Comparison of ENCODE assay signal across 8 mouse cellular contexts in the genomic region with DNA sequence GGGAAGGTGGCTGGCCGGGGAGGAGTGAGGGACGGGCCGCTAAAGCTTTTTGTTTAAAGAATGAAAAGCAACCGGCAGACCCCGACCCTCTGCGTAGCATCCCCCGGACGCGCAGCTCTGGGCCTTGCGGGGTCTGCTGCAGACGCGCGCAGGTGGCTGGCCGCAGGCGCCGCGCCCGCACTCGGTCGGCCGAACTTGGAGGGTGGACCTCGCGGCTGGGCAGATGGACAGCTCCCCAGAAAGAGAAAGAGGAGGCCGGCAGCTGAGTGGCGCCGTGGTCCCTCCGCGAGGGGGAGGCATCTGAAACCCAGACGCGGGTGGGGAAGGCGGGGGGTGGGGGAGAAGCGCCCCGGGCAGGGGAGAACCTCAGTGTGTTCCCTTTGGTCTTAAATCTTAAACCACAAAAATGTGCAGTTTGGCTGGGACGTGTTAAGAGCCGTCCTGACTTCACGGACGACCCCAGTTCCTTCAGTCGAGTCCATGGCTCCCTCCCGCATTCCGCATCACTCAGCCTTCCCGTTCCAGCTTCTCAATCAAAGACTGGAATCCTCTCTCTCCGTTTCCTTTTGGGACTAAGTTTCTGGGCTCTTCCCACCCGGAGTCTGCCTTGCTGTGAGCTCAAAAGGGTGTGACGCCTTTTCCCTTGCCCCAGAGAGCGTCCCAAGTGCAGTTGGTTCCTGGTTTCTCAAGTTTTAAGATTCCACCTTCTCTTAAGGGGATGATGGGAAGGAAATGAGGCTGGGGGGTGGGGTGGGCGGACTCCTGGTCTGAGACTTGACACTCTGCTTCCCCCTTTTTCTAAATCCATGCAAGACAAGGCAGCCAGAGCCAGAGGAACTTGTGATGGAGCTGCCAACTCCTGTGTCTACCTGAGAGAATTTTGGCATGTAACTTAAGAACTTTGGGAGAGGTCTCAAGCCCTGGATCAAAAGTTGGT. TPM values are rescaled to one million over a fixed set of nuclear protein-coding genes. Genes with fewer than 3 reads are reported as not detected.
DNase-seq lines count a peak whose midpoint lies in the region; ATAC-seq lines count a peak whose summit lies in the region.

No protein-coding gene starts in this region.

- peak overlapping the region; percentile 93 for H3K4me3 ChIP-seq in intestine, embryonic 15.5 days (replicated peaks)
- peak overlapping the region; percentile 96 for H3K4me3 ChIP-seq in limb, embryonic 12.5 days (replicated peaks)
- H3K4me3 ChIP-seq in midbrain, embryonic 14.5 days (replicated peaks; ENCODE audit: low read depth, low read length): peak overlapping the region; percentile 85

- peak overlapping the region; percentile 79 for H3K27ac ChIP-seq in intestine, embryonic 15.5 days
- H3K27ac ChIP-seq in limb, embryonic 12.5 days: peak overlapping the region; percentile 92
- H3K27ac ChIP-seq in midbrain, embryonic 14.5 days (replicated peaks; ENCODE audit: low read depth, low read length): peak overlapping the region; percentile 91

- H3K4me1 ChIP-seq in intestine, embryonic 15.5 days (replicated peaks): peaks cover 5% of the 10 kb centered on the region
- H3K4me1 ChIP-seq in limb, embryonic 12.5 days (replicated peaks): peaks cover 36% of the 10 kb centered on the region
- peaks cover 32% of the 10 kb centered on the region for H3K4me1 ChIP-seq in midbrain, embryonic 14.5 days (ENCODE audit: control insufficient read depth, insufficient read depth, low read length)

- no peak for DNase-seq in frontal cortex, adult 2 months (ENCODE audit: extremely low spot score in 1 of 2, low spot score in 1 of 2)
- DNase-seq in embryo, embryonic 10.5 days (ENCODE audit: low spot score): peak; percentile 68
- peak; percentile 69 for DNase-seq in midbrain, embryonic 14.5 days
- peak; percentile 70 for DNase-seq in testis, postnatal 10 days (ENCODE audit: low spot score)

- H3K4me2 ChIP-seq in intestine, embryonic 15.5 days (replicated peaks): peak overlapping the region; percentile 95
- H3K4me2 ChIP-seq in limb, embryonic 12.5 days: peak overlapping the region; percentile 83
- H3K4me2 ChIP-seq in midbrain, embryonic 14.5 days (ENCODE audit: low read length): peak overlapping the region; percentile 95

- H3K9ac ChIP-seq in intestine, embryonic 15.5 days: peak overlapping the region; percentile 82
- peak overlapping the region; percentile 96 for H3K9ac ChIP-seq in limb, embryonic 12.5 days (replicated peaks)
- H3K9ac ChIP-seq in midbrain, embryonic 14.5 days (replicated peaks; ENCODE audit: low read length): peak overlapping the region; percentile 79

- 1% methylated on average over 46 of the region's 46 CpGs for WGBS in intestine, embryonic 15.5 days
- under 1% methylated on average over 46 of the region's 46 CpGs for WGBS in limb, embryonic 12.5 days
- under 1% methylated on average over 46 of the region's 46 CpGs for WGBS in midbrain, embryonic 14.5 days

- no peaks in the 10 kb centered on the region for H3K36me3 ChIP-seq in intestine, embryonic 15.5 days
- no peaks in the 10 kb centered on the region for H3K36me3 ChIP-seq in limb, embryonic 12.5 days
- no peaks in the 10 kb centered on the region for H3K36me3 ChIP-seq in midbrain, embryonic 14.5 days (ENCODE audit: control insufficient read depth, insufficient read depth, low read length)

- no peaks in the 10 kb centered on the region for H3K9me3 ChIP-seq in intestine, embryonic 15.5 days
- no peaks in the 10 kb centered on the region for H3K9me3 ChIP-seq in limb, embryonic 12.5 days
- no peaks in the 10 kb centered on the region for H3K9me3 ChIP-seq in midbrain, embryonic 14.5 days (ENCODE audit: control insufficient read depth, low read length)

- ATAC-seq in frontal cortex, adult (ENCODE audit: low TSS enrichment): peak; percentile 29; the same call in 1 of the 2 replicates
- ATAC-seq in granulocyte monocyte progenitor cell, adult 5-6 weeks (replicated peaks; ENCODE audit: poor library complexity, severe bottlenecking): peak; percentile 29
- peak; percentile 52 for ATAC-seq in intestine, embryonic 15.5 days
- 0 out of 2 replicates have a peak, but pooled peaks have one; percentile 15 for ATAC-seq in limb, embryonic 12.5 days (ENCODE audit: insufficient number of reproducible peaks, insufficient read depth, low FRiP score, low TSS enrichment, low read depth)
- ATAC-seq in midbrain, embryonic 14.5 days (ENCODE audit: low FRiP score, low TSS enrichment): peak; percentile 42

- no peaks in the 10 kb centered on the region for H3K27me3 ChIP-seq in intestine, embryonic 15.5 days (replicated peaks)
- H3K27me3 ChIP-seq in limb, embryonic 12.5 days: no peaks in the 10 kb centered on the region
- no peaks in the 10 kb centered on the region for H3K27me3 ChIP-seq in midbrain, embryonic 14.5 days (ENCODE audit: control insufficient read depth, insufficient read depth, low read length)

RNA-seq across cellular contexts. Expression of a gene that starts 1.1 kb away (rescaled TPM):
- polyA plus RNA-seq in frontal cortex, adult 2 months (2012; rRNA removed): 26.7 and 30.1 TPM in 2 replicates
- 4.0 and 5.7 TPM in 2 replicates for total RNA-seq in granulocyte monocyte progenitor cell, adult 5-6 weeks (2014; fragmentation: Nextera tagmentation)
- total RNA-seq in granulocyte monocyte progenitor cell, adult 5-6 weeks (2017): 3.8 and 4.4 TPM in 2 replicates
- polyA plus RNA-seq in intestine, embryonic 15.5 days (2015; fragmentation: Nextera tagmentation; extraction: Ambion mirVana): 3.5 and 3.6 TPM in 2 replicates
- polyA plus RNA-seq in limb, embryonic 12.5 days (2016; fragmentation: Nextera tagmentation; extraction: Ambion mirVana): 14.4 and 14.7 TPM in 2 replicates
- polyA plus RNA-seq in midbrain, embryonic 14.5 days (2014; fragmentation: Nextera tagmentation; extraction: Ambion mirVana): 17.2 and 18.1 TPM in 2 replicates

Comparison
In these comparisons a context has a peak if more than half of its experiments do, and no peak if none do; other contexts are left out.
1. DNase-seq: peak in embryo, embryonic 10.5 days (single experiment), midbrain, embryonic 14.5 days (single experiment) and testis, postnatal 10 days (single experiment); none in frontal cortex, adult 2 months (0 of 2).
2. Peak in every context shown above with its lines, with median percentiles within 50 percentile points of each other: ATAC-seq, H3K27ac ChIP-seq, H3K4me2 ChIP-seq, H3K4me3 ChIP-seq and H3K9ac ChIP-seq.